Mouse (Mus musculus) ovary, postnatal 14 days (tissue): Measurements from ENCODE around the gene Atf1.
A peak's percentile ranks its signal among the peaks of the same experiment; 100 is the strongest.

Experiments
- DNase-seq: peaks from one replicate; pipeline ENCODE4 v3.0.0; 2022; ENCODE audit warnings: low spot score

Gene Atf1

DNA sequence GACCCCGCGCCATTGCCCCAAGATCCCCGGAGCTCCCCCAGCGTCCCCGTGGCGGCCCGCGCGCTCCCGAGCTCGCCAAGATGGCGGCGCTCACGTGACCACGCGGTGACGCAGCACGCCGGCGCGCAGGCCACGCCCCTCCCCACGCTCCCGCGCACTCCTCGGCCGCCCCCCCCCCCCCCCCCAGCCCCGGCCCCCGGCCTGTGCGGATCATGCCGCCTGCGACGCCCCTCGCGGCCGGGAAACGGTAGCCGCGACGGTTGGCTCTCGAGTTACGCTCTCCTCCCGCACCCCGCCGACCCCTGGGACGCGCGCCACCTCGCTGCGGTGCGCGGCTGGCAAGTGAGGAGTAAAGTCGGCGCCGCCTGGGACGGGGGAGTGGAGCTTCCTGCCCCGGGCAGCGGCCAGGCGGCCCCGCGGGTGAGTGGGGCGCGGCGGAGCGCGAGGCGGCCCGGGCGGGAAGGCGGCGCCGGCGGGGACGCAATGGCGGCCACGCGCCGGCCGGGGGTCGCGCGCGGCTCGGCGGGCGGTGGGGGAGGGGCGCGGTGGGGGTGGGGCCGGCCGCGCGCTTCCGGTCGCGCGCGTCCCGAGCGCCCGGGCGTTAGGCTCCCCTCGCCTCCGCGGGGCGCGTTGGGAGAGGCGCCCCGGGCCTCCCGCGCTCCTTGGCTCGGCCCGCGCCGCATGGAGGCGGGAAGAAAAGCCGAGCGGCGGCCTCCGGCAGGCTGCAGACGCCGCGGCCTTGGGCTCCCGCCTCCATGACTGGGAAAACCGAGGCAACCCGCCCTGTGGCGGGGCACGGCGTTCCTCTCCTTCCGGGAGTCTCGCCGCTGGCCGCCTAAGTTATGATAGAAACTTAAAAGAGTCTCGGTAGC is at the start of gene Atf1:
Gene Atf1, plus strand, starts transcription at position 157 of the 872 bp plus-strand sequence.
- DNase-seq, result peak; percentile 88

DNA sequence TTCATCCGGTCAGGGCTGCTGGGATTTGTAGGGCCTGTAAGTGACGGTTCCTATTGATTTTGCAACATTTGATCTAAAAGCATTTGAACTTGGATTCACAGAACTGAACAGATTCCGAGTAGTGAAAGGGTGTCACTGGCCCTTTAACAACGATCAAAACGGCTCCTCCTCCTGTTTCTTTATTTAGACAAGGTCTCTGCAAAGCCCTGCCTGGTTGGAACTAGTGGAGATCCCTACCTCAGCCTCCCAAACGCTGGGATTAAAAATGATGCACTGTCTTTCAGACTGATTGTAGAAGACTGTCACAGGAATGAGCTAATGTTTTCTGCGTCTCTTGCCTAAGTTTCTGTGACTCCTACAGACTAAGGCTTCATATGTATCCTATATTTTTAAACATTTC is 49.1 kb upstream of the Atf1 start:
- no peak for DNase-seq

DNA sequence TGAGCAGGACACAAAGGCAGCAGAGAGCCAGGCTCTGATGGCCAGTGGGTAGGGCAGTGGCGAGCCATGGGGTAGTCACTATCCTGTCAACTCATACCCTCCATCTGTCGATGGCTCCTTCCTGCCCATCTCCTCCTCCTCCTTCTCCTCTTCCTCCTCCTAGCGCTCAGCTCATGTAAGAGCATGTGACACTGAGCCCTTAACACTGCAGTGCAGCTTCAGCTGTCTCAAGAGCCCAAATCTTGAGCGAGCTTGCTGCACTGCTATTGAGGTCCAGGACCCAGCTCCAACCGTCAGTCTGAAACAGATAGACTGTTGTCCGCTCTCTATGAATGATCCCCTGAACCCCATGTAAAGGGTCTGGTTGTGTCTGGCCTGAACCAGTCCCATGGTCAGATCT is 47.9 kb upstream of the Atf1 start:
- no peak for DNase-seq

DNA sequence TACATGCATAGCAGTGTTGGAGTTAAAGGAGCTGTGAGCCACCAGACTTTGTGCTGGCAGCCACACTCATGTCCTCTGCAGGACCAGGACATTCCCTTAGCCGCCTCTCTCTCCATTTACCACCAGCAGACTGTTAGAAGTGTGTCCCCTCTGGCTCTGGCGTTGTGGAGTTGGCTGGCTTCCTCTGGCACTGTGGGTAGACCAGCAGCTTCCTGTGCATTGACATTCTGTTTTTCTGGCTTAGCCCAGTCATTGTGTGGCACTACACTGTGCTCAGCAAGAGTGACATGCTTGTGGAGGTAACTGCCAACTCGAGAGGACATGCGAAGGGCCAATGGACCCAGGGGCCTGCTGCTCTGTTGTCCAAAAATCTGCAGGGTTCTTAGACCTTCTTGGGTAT is 47.4 kb upstream of the Atf1 start:
- DNase-seq, result no peak

DNA sequence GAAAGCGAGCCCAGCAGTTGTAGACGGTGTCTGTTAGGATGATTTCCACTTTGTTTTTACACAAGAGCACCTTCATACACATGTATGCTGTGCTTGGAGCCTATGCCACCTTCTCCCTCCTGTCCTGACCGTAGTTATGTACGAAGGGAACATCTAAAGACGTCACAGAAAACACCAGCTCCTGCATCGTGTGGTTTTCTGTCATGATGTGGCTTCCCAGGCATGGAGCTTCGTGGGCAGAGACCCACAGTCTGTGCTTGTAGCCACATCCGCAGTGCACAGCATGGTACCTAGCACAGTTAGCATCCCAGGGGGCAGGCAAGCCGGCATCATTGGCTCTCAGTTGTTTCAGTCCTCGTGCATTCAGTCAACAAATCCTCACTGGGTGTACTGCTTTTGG is 45.8 kb upstream of the Atf1 start:
- DNase-seq, result no peak

DNA sequence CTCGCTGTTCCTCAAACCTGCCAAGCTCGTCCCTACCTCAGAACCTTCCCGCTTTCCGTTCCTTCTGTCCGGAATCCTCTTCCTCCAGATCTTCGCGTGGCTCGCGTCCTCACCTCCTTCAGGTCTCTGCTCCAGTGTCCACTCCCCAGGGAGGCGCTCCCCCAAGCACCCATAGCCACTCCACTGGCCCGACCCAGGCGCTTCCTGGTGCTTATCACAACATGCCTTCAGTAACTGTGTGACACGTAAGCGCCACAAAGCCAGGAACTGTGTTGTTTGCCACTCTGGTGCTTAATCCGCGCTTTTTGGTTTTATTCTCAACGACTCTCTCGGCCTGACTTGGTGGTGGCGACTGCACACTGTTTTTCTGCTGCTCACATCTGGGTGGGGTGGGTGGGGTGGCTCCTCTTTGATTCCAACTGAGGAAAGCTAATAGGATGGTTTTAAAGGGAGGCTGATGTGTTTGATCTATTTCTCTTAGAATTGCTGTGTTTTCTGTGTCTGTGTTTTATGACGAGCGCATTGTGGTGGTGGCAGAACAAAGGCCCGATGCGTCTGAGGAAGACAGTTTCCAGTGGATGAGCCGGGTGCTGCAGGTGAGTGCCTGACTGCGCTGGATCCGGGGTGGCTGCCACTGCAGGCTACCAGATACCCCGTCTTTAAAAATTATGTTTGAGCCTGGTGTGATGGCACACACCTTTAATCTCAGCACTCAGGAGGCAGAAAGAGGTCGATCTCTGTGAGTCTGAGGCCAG is 44.9 kb upstream of the Atf1 start:
- no peak for DNase-seq

DNA sequence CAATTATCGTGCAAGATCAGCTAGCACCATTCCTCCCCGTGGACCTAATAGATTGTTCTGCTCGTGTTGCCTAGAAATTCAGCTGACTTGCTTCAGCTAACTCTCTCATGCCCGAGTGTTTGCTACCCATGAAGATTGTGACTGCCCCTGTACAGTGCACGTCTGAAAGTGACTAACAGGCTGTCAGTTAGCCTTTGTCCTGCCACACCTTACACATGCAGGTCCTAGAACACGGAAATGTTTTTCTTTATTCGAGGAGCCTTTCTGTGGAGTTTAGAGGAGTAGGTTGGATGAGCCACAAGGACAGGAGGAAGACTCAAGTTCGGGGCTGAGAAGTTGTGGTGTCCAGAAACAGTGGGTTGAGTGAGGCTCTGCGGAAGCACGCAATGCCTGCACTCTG is 44.1 kb upstream of the Atf1 start:
- no peak for DNase-seq

DNA sequence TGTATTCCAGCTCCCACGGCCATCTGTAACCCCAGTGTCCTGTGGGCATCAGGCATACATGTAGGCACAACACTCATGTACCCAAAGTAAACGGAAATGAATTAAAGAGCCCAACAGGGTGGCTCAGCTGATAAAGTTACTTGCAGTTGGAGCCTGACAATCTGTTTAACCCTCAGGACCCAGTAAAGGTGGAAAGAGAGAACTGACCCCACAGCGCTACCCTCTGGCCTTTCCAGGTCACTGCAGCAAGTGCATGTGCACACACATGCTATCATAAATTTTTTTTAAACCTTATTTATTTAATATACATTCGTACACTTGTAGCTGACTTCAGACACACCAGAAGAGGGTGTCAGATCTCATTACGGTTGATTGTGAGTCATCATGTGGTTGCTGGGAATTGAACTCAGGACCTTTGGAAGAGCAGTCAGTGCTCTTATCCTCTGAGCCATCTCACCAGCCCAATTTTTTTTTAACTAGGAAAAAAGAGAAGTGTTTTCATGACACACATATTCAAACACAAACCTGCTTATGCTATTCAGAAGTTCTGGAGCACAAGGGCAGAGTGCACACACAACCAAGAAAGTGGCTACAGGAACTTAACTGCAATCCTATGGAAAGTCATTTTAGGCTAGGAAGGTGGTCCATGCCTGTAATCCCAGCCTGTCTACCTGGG is 42.7 kb upstream of the Atf1 start:
- no peak for DNase-seq

DNA sequence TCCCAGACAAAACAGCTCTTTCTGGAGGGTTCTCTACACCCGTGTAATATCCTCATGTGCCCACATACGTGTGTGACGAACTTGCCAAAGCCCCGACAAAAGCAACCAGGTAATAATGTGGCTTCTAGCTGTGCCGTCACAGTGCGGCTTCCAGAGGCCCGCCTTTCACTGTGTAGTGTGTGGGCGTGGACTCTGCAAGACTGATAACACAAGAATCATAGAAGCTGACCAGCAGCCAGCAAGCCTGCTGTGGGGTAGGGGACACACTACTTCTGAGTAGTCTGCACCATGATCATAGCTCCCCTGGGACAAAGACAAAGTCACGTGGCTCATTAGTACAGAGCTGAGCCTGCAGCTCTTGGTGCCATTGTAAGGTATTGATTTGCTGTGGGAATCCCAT is 41.4 kb upstream of the Atf1 start:
- no peak for DNase-seq

DNA sequence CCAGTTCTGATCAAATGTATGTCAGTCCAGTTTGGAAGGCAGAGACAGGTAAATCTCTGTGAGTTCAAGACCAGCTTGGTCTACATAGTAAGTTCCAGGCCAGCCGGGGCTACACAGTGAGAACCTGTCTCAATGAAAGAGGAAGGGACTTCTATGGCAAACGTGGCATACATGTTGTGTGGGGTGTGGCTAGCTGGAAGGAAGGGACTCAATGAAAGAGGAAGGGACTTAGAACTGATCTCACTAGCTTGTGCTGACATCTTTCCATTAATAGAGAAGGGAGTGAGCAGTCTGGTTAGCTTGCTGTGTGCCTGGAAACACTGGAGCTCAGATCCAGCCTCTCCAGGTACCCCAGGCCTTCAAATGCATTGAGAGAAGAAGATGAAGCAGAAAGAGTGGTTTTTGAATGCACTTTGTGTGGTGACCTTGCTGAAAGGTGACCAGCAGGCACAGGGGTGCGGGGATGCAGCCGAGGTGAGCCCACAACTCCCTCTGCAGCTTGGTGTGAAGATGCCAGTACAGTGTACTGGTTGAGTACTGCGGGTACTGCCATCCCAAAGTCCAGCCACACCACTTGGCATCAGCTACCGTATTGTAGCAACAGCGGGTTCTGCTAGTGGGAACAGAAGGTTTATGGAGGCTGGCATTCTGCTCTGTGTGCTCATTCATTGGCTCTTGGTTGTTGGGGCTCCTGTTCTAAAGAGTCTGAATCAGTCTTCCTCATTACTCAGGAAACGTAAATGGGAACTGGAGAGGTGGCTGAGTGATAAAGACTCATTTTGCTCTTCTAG is 40.5 kb upstream of the Atf1 start:
- DNase-seq, result no peak

DNA sequence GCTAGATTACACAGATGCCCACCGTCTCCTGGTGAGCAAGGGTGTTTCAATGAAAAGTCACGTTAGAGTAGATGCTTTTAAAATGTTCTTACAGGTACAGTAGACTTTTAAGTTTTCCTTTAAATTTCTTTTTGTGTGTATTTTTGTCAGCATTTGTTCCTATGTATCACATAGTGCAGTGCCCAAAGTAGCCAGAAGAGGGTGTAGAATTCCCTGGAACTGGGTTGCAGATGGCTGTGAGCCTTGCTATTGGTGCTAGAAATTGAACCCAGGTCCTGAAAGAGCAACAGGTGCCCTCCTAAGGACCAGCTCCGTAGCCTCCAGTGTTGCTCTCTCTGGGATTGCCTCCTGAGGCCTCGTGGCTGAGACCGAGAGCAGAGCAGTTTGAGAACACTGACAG is 39.1 kb upstream of the Atf1 start:
- DNase-seq, result no peak

DNA sequence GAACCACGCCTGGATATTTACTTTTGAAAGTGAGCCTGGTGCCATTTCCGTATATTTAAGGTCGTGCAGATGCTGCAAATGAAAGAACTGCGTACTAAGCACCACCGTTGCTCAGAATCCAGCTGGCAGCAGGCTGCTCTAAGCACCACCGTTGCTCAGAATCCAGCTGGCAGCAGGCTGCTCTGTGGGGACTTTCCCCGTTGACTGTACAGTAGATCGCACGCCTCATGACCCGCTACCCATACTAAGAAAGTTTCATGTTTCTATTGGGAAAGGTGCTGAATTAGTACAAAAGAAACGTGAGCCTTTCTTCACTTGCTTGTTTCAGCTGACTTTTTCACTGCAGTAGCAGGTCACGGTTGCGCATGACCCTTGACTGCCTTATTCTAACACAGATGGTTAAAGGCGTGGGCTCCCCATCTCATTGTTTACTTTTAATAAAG is 38.6 kb upstream of the Atf1 start:
- DNase-seq, result no peak

DNA sequence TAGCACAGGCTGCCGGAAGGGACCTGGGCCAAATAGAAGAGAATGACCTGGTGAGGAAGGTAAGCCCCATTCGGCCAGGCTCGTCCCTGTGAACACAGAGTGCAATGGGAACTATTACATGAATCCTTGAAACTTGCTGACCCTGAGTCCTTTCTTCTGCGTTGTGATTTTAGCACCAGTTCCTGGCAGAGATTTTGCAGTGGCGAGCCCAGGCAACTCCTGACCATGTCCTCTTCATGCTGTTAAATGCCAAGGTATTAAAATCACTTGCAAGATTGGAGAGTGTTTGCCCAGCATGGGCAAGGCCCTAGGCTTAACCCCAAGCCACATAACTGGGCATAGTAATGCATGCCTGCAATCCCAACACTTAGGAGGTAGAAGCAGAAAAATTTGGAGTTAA is 37.5 kb upstream of the Atf1 start:
- DNase-seq, result no peak

DNA sequence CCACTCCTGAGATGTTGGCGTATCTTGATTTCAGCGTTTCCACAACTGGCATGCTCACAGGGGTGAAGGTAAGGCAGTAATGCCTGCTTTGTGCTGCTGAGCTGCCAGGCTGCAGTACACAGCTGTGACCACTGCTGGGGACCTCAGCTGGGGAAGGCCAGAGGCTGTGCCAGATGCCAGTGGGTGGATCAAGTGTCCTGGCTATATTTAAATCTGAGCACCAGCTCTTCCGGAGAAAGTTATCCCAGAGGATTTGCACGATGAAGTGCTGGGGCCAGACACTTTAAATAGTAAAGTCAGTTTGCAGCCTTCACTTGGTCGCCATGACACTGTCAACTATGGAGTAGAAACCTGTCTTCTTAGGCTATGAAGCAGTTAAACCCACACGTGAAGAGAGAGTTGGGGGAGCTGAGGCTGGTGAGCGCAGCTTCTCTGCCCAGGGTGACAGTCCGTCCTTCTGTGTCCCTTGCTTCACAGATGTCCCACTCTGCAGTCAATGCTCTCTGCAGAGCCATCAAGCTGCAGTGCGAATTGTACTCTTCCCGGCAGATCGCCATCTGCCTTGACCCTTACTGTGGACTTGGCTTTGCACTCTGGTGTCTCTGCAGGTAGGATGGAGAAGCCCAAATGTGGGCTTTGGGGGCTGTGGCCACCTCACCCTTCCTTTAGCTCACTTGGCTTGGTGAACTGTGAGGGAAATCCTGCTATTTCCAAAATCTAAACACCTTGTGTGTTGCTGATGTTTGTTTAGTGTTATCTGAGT is 28.5 kb upstream of the Atf1 start:
- DNase-seq, result no peak

DNA sequence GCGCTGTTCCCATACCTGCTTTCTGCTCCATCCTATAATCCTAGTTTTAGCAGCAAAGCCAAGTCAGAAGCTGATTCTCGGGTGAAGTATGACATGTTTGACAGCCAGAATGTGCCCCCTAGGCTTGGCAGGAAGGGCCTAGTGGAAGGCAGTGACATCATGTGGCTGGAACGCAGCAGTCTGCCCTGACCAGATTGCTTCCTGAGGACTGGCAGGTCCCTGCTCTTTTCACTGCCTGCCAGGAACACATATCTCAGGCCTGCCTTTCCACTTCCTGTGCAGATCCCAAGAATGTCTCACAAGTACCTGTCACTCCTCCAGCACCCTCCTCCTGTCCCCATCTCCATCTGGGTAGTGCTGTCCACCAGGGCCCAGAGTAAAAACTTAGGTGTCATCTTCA is 27.8 kb upstream of the Atf1 start:
- DNase-seq, result no peak

DNA sequence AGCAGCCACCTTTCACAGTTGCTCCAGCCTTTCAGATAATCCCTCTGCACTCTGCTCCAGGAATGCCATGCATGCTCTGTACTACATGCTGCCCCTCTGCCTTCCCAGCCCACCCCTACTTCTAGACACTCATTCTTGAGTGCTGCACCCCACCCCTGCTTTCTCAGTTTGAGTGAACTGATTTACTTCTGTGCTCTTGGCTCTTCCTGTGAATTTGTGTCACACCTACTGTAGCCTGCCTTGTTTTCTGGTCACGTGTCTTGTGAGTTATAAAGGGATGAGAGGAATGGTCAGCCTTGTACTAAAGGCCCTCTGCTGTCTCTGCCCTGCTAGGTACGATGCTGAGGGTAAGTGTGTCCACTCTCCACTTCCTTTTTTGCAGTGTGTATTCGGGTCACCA is 25.8 kb upstream of the Atf1 start:
- no peak for DNase-seq

DNA sequence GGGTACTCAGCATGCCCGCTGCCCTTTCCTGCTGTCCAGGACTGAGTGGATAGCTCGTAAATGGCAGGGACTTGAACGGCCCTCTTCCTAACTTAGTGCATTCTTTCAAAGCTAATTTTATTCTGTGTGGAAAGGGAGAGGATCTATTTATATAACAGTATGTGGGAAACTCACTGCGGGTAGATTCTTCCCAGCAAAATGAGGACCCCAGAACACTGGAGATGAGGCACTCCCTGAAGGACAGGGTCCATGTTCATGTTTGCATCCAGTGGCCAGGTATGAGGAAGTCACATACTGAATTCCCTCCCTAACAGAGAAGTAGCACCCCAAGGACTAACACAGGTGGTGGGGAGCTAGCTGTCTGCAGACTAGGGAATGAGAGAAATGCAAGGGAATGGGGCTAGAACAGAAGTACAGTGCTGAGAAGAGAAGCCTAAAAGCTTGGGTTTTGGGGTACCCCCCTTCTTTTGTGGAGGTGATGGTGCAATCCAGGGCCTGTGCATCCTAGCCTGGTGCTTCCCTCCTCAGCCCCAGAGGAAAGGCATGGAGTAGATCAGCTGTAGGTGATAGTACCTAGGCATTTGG is 25.1 kb upstream of the Atf1 start:
- DNase-seq, result no peak

DNA sequence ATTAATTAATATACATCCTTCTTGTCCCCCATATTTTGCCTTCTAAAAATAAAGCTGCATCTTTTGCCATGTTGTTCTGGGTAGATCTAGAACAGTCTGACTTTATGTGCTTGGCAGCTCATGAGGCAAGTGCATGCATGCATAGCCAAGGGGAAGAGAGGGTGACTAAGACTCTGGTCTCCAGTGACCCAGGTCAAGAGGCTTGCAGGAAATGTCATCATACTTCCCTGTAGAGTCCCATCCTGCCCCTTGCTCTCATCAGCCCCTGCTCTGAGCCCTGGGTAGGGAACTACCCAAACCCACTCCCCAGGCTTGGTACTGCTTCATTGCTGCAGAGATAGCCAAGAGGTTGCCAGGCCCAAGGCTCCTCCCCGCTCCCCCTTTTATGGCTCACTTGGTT is 23.0 kb upstream of the Atf1 start:
- DNase-seq, result no peak

DNA sequence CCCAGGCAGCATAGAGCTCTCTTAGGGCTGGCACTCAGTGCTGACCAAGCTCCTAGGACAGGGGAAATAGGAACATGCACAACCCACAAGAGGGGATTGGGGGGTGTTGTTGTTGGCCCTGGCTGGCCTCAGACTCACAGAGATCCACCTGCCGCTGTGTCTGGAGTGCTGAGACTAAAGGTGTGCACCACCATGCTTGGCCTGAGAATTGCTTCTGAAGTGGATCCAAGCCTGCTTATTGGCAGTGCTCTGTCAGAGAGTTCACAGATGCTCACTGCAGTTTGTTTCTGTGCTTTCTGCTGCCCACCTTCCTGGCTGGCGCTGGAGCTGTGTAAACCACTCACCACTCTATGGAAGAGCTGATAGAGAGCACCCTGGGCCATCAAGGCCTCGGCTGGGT is 17.6 kb upstream of the Atf1 start:
- DNase-seq, result no peak

DNA sequence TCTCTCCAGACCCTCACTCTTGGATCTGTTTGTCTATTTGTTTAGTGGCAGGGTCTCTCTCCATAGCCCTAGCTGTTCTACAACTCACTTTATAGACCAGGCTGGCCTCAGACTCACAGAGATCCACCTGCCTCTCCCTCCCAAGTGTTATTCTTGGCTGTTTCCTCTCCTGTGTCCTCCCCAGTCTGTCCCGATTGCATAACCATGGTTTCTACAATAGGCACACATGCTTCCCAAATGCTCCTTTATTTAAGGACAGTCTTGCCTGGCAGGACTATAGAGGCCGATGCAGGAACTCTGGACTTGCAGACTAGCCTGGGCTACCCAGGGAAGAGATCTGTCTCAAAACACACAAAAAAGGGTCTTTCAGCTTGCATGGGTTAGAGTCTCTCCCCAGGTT is 14.3 kb upstream of the Atf1 start:
- DNase-seq, result no peak

DNA sequence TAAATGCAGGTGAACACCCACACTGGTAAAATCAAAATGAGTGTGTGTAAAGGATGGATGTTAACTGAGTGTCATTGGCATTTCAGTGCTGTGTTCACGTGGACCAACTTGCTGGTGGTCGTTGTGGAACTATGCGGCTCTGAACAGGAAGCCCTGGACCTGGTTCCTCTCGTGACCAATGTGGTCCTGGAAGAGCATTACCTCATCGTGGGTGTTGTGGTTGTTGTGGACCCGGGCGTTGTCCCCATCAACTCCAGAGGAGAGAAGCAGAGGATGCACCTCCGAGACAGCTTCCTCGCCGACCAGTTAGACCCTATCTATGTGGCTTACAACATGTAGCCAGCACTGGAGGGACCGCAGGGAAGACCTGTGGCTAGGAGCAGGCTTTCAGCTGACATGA is 12.5 kb upstream of the Atf1 start:
- DNase-seq, result no peak
